Mouse (Mus musculus): Measurements from ENCODE around the gene Cdip1. TPM values are rescaled to one million over a fixed set of nuclear protein-coding genes. Genes with fewer than 3 reads are reported as not detected.

Cdip1 gene
- polyA plus RNA-seq, 1 experiment from 2014 or later: 137 TPM

- peaks cover 9% of the 10 kb centered on the region for H3K4me1 ChIP-seq (ENCODE audit: control insufficient read depth, insufficient read depth, low read depth, low read length)
- no peak overlapping the region for H3K4me3 ChIP-seq (ENCODE audit: low read length)
- H3K27ac ChIP-seq (ENCODE audit: low read depth, low read length): no peak overlapping the region
- H3K9me3 ChIP-seq (ENCODE audit: control insufficient read depth, low read length): no peaks in the 10 kb centered on the region
- no peaks in the 10 kb centered on the region for H3K36me3 ChIP-seq (ENCODE audit: control insufficient read depth, insufficient read depth, low read length)
- H3K27me3 ChIP-seq (replicated peaks; ENCODE audit: control insufficient read depth, insufficient read depth, low read length): no peaks in the 10 kb centered on the region
- no peak for ATAC-seq
- WGBS: 95% methylated on average over 4 of the region's 4 CpGs
- H3K9ac ChIP-seq (ENCODE audit: low read depth, low read length): no peak overlapping the region
- H3K4me2 ChIP-seq (ENCODE audit: low read length): no peak overlapping the region
Observed at GRCm38 (mm10) chr16:4777905-4778609, 12.0 kb downstream of the Cdip1 start.

- H3K36me3 ChIP-seq (ENCODE audit: control insufficient read depth, insufficient read depth, low read length): no peaks in the 10 kb centered on the region
- H3K9ac ChIP-seq (ENCODE audit: low read depth, low read length): no peak overlapping the region
- no peaks in the 10 kb centered on the region for H3K9me3 ChIP-seq (ENCODE audit: control insufficient read depth, low read length)
- H3K27ac ChIP-seq (ENCODE audit: low read depth, low read length): no peak overlapping the region
- peaks cover 9% of the 10 kb centered on the region for H3K4me1 ChIP-seq (ENCODE audit: control insufficient read depth, insufficient read depth, low read depth, low read length)
- no peak for ATAC-seq
- WGBS: 93% methylated on average over 3 of the region's 3 CpGs
- H3K4me3 ChIP-seq (ENCODE audit: low read length): no peak overlapping the region
- H3K4me2 ChIP-seq (ENCODE audit: low read length): no peak overlapping the region
- no peaks in the 10 kb centered on the region for H3K27me3 ChIP-seq (replicated peaks; ENCODE audit: control insufficient read depth, insufficient read depth, low read length)
Observed at GRCm38 (mm10) chr16:4777171-4777904, 12.8 kb downstream of the Cdip1 start.

- H3K4me2 ChIP-seq (ENCODE audit: low read length): no peak overlapping the region
- peak overlapping the region; percentile 23; the same call in 1 of the 2 replicates for H3K27ac ChIP-seq (ENCODE audit: low read depth, low read length)
- peaks cover 20% of the 10 kb centered on the region for H3K36me3 ChIP-seq (ENCODE audit: control insufficient read depth, insufficient read depth, low read length)
- H3K27me3 ChIP-seq (replicated peaks; ENCODE audit: control insufficient read depth, insufficient read depth, low read length): no peaks in the 10 kb centered on the region
- peak; percentile 67; the same call in 1 of the 2 replicates for ATAC-seq
- WGBS: 46% methylated on average over 1 of the region's 1 CpGs
- H3K4me1 ChIP-seq (ENCODE audit: control insufficient read depth, insufficient read depth, low read depth, low read length): peaks cover 7% of the 10 kb centered on the region
- no peaks in the 10 kb centered on the region for H3K9me3 ChIP-seq (ENCODE audit: control insufficient read depth, low read length)
- no peak overlapping the region for H3K9ac ChIP-seq (ENCODE audit: low read depth, low read length)
- no peak overlapping the region for H3K4me3 ChIP-seq (ENCODE audit: low read length)
Observed at GRCm38 (mm10) chr16:4773289-4773970, 16.7 kb downstream of the Cdip1 start.

GRCm38 (mm10) chr16:4768719-4769118 lies 21.4 kb downstream of the Cdip1 start:
- H3K36me3 ChIP-seq (ENCODE audit: control insufficient read depth, insufficient read depth, low read length): peaks cover 54% of the 10 kb centered on the region
- H3K4me3 ChIP-seq (ENCODE audit: low read length): no peak overlapping the region
- no peak overlapping the region for H3K4me2 ChIP-seq (ENCODE audit: low read length)
- peaks cover 7% of the 10 kb centered on the region for H3K4me1 ChIP-seq (ENCODE audit: control insufficient read depth, insufficient read depth, low read depth, low read length)
- no peak overlapping the region for H3K9ac ChIP-seq (ENCODE audit: low read depth, low read length)
- H3K27me3 ChIP-seq (replicated peaks; ENCODE audit: control insufficient read depth, insufficient read depth, low read length): no peaks in the 10 kb centered on the region
- no peak overlapping the region for H3K27ac ChIP-seq (ENCODE audit: low read depth, low read length)
- no peaks in the 10 kb centered on the region for H3K9me3 ChIP-seq (ENCODE audit: control insufficient read depth, low read length)
- WGBS: 99% methylated on average over 5 of the region's 5 CpGs
- ATAC-seq: 0 out of 2 replicates have a peak, but pooled peaks have one; percentile 15

GRCm38 (mm10) chr16:4767012-4767790 lies 22.9 kb downstream of the Cdip1 start:
- H3K4me3 ChIP-seq (ENCODE audit: low read length): no peak overlapping the region
- no peaks in the 10 kb centered on the region for H3K4me1 ChIP-seq (ENCODE audit: control insufficient read depth, insufficient read depth, low read depth, low read length)
- H3K27ac ChIP-seq (ENCODE audit: low read depth, low read length): no peak overlapping the region
- H3K36me3 ChIP-seq (ENCODE audit: control insufficient read depth, insufficient read depth, low read length): peaks cover 54% of the 10 kb centered on the region
- no peaks in the 10 kb centered on the region for H3K9me3 ChIP-seq (ENCODE audit: control insufficient read depth, low read length)
- H3K27me3 ChIP-seq (replicated peaks; ENCODE audit: control insufficient read depth, insufficient read depth, low read length): no peaks in the 10 kb centered on the region
- no peak overlapping the region for H3K9ac ChIP-seq (ENCODE audit: low read depth, low read length)
- no peak for ATAC-seq
- 84% methylated on average over 6 of the region's 6 CpGs for WGBS
- no peak overlapping the region for H3K4me2 ChIP-seq (ENCODE audit: low read length)

GRCm38 (mm10) chr16:4765852-4766251 lies 24.2 kb downstream of the Cdip1 start:
- Histone ChIP-seq H3K4me2 (ENCODE audit: low read length) (no peak overlapping the region), H3K4me3 (ENCODE audit: low read length) (no peak overlapping the region), H3K27me3 (replicated peaks; ENCODE audit: control insufficient read depth, insufficient read depth, low read length) (no peaks in the 10 kb centered on the region), H3K36me3 (ENCODE audit: control insufficient read depth, insufficient read depth, low read length) (peaks cover 54% of the 10 kb centered on the region), H3K4me1 (ENCODE audit: control insufficient read depth, insufficient read depth, low read depth, low read length) (no peaks in the 10 kb centered on the region), H3K9me3 (ENCODE audit: control insufficient read depth, low read length) (no peaks in the 10 kb centered on the region), H3K9ac (ENCODE audit: low read depth, low read length) (no peak overlapping the region), H3K27ac (ENCODE audit: low read depth, low read length) (no peak overlapping the region)
- ATAC-seq: no peak
- 85% methylated on average over 2 of the region's 2 CpGs for WGBS

GRCm38 (mm10) chr16:4763276-4763675 lies 26.8 kb downstream of the Cdip1 start:
- H3K27me3 ChIP-seq (replicated peaks; ENCODE audit: control insufficient read depth, insufficient read depth, low read length): no peaks in the 10 kb centered on the region
- no peak overlapping the region for H3K27ac ChIP-seq (ENCODE audit: low read depth, low read length)
- H3K9ac ChIP-seq (ENCODE audit: low read depth, low read length): no peak overlapping the region
- no peak overlapping the region for H3K4me2 ChIP-seq (ENCODE audit: low read length)
- H3K36me3 ChIP-seq (ENCODE audit: control insufficient read depth, insufficient read depth, low read length): peaks cover 33% of the 10 kb centered on the region
- no peak overlapping the region for H3K4me3 ChIP-seq (ENCODE audit: low read length)
- H3K9me3 ChIP-seq (ENCODE audit: control insufficient read depth, low read length): no peaks in the 10 kb centered on the region
- no peak for ATAC-seq
- WGBS: 46% methylated on average over 2 of the region's 2 CpGs
- no peaks in the 10 kb centered on the region for H3K4me1 ChIP-seq (ENCODE audit: control insufficient read depth, insufficient read depth, low read depth, low read length)

- no peaks in the 10 kb centered on the region for H3K9me3 ChIP-seq (ENCODE audit: control insufficient read depth, low read length)
- H3K27ac ChIP-seq (ENCODE audit: low read depth, low read length): no peak overlapping the region
- no peak overlapping the region for H3K9ac ChIP-seq (ENCODE audit: low read depth, low read length)
- WGBS: 98% methylated on average over 4 of the region's 4 CpGs
- H3K4me2 ChIP-seq (ENCODE audit: low read length): no peak overlapping the region
- no peaks in the 10 kb centered on the region for H3K27me3 ChIP-seq (replicated peaks; ENCODE audit: control insufficient read depth, insufficient read depth, low read length)
- H3K36me3 ChIP-seq (ENCODE audit: control insufficient read depth, insufficient read depth, low read length): peaks cover 25% of the 10 kb centered on the region
- H3K4me1 ChIP-seq (ENCODE audit: control insufficient read depth, insufficient read depth, low read depth, low read length): peaks cover 2% of the 10 kb centered on the region
- no peak for ATAC-seq
- no peak overlapping the region for H3K4me3 ChIP-seq (ENCODE audit: low read length)
Observed at GRCm38 (mm10) chr16:4762437-4762836, 27.7 kb downstream of the Cdip1 start.

All from hindbrain, embryonic 16.5 days (tissue).